Mouse (Mus musculus) hindbrain, embryonic 14.5 days (tissue): ENCODE results near the gene Tfr2. TPM values are rescaled to one million over a fixed set of nuclear protein-coding genes. Genes with fewer than 3 reads are reported as not detected.

Source experiments
- ATAC-seq: fragments of 200-750 bp; cut with Nextera tagmentation; 2 replicates; pipeline ENCODE4 v1.8.0; 2017; ENCODE audit warnings: moderate number of reproducible peaks, mild to moderate bottlenecking, moderate TSS enrichment, moderate library complexity; ENCODE audit not compliant: low FRiP score
- DNase-seq: peaks from one replicate; pipeline ENCODE4 v3.0.0-alpha.2; 2015; ENCODE audit warnings: low spot score
- H3K27ac ChIP-seq: fragments of 300-500 bp; sonication (generic); 2 replicates; pipeline ENCODE4 v1.5.1; 2014; ENCODE audit warnings: mild to moderate bottlenecking, moderate library complexity
- H3K27me3 ChIP-seq: fragments of 300-500 bp; sonication (generic); 2 replicates; pipeline ENCODE4 v1.6.1; 2014; ENCODE audit warnings: mild to moderate bottlenecking, low read length, mixed read lengths; ENCODE audit not compliant: control insufficient read depth, insufficient read depth
- H3K36me3 ChIP-seq: fragments of 300-500 bp; sonication (generic); replicated peaks from 2 replicates; pipeline ENCODE4 v1.6.1; 2014; ENCODE audit not compliant: control insufficient read depth, insufficient read depth
- H3K4me1 ChIP-seq: fragments of 300-500 bp; sonication (generic); replicated peaks from 2 replicates; pipeline ENCODE4 v1.6.1; 2014; ENCODE audit warnings: antibody characterized with exemption, low read length, mixed read lengths; ENCODE audit not compliant: control insufficient read depth, insufficient read depth
- H3K4me2 ChIP-seq: fragments of 300-500 bp; sonication (generic); replicated peaks from 2 replicates; pipeline ENCODE4 v1.6.1; 2014; ENCODE audit warnings: mild to moderate bottlenecking, moderate library complexity
- H3K4me3 ChIP-seq: fragments of 300-500 bp; sonication (generic); replicated peaks from 2 replicates; pipeline ENCODE4 v1.5.1; 2014; ENCODE audit warnings: mild to moderate bottlenecking, low read length
- H3K9ac ChIP-seq: fragments of 300-500 bp; sonication (generic); 2 replicates; pipeline ENCODE4 v1.6.1; 2014
- H3K9me3 ChIP-seq: fragments of 300-500 bp; sonication (generic); 2 replicates; pipeline ENCODE4 v1.6.1; 2016; ENCODE audit warnings: low read length; ENCODE audit not compliant: control insufficient read depth
- WGBS: fragments of 180-500 bp; shearing (Covaris S2); extraction: QIAGEN DNeasy Blood & Tissue Kit; methylation state at CpG from one replicate; pipeline ENCODE4 v1.1.7; 2014; 5-methylcytosine and 5-hydroxymethylcytosine counted together
- microRNA-seq: library from miRNA; unstranded; fragments of <30 nt; microRNA quantifications from one replicate; pipeline ENCODE4, GENCODE M21; 2016
- polyA plus RNA-seq: library from polyadenylated mRNA; unstranded; fragments of >200 nt; fragmentation: Nextera tagmentation; extraction: Ambion mirVana; gene quantifications from 2 replicates; pipeline ENCODE4 v1.2.1, GENCODE M21; 2014

Tfr2 gene
- polyA plus RNA-seq, 1 experiment from 2014 or later: 5.3 TPM

- no peaks in the 10 kb centered on the region for H3K9me3 ChIP-seq
- H3K36me3 ChIP-seq: peaks cover 28% of the 10 kb centered on the region
- H3K27me3 ChIP-seq: no peaks in the 10 kb centered on the region
- ATAC-seq: no peak
- peak overlapping the region; percentile 63; the same call in 1 of the 2 replicates for H3K4me2 ChIP-seq
- peaks cover 37% of the 10 kb centered on the region for H3K4me1 ChIP-seq
- no peak overlapping the region for H3K4me3 ChIP-seq
- peak overlapping the region; percentile 85; the same call in 1 of the 2 replicates for H3K9ac ChIP-seq
- no peak for DNase-seq
- WGBS: 66% methylated on average over 4 of the region's 4 CpGs
- peak overlapping the region; percentile 56; the same call in 1 of the 2 replicates for H3K27ac ChIP-seq
Measured at GRCm38 (mm10) chr5:137631591-137631990, 62.0 kb downstream of the Tfr2 start.

- ATAC-seq (no peak), DNase-seq (no peak)
- Histone ChIP-seq H3K4me1 (peaks cover 30% of the 10 kb centered on the region), H3K27ac (no peak overlapping the region), H3K27me3 (no peaks in the 10 kb centered on the region), H3K9ac (peak overlapping the region; percentile 14; the same call in 1 of the 2 replicates), H3K36me3 (peaks cover 48% of the 10 kb centered on the region), H3K9me3 (no peaks in the 10 kb centered on the region), H3K4me3 (no peak overlapping the region), H3K4me2 (no peak overlapping the region)
- WGBS: 72% methylated on average over 12 of the region's 12 CpGs
Measured at GRCm38 (mm10) chr5:137633397-137634084, 63.9 kb downstream of the Tfr2 start.

Small RNA genes lying within 50 kb of the gene (microRNA-seq; reads per million reads assigned to microRNA genes)
- 1.5 reads per million for gene Mir6418

Other genes with a start within 250 kb of the Tfr2 start
- 14.9 and 17.6 TPM in 2 replicates for gene Slc12a9, start 236.2 kb upstream of the Tfr2 start, polyA plus RNA-seq
- 8.7 and 9.0 TPM in 2 replicates for gene Ephb4, start 219.7 kb upstream of the Tfr2 start, polyA plus RNA-seq
- gene Zan, start 92.8 kb upstream of the Tfr2 start, polyA plus RNA-seq: 0.14 and 0.17 TPM in 2 replicates
- 78.4 and 87.3 TPM in 2 replicates for gene Pop7, start 67.3 kb upstream of the Tfr2 start, polyA plus RNA-seq
- gene Gigyf1, start 51.3 kb upstream of the Tfr2 start, polyA plus RNA-seq: 14.2 and 16.0 TPM in 2 replicates
- gene Epo, start 36.6 kb upstream of the Tfr2 start, polyA plus RNA-seq: not detected in 2 replicates
- gene Gnb2, start 36.3 kb upstream of the Tfr2 start, polyA plus RNA-seq: 593 and 621 TPM in 2 replicates
- gene Actl6b, start 16.3 kb upstream of the Tfr2 start, polyA plus RNA-seq: 195 and 204 TPM in 2 replicates
- 81.7 and 85.4 TPM in 2 replicates for gene Mospd3, start 31.2 kb downstream of the Tfr2 start, polyA plus RNA-seq
- 23.9 and 28.5 TPM in 2 replicates for gene Pcolce, start 43.9 kb downstream of the Tfr2 start, polyA plus RNA-seq
- gene Fbxo24, start 59.2 kb downstream of the Tfr2 start, polyA plus RNA-seq: 0.12 TPM in 1 of 2 replicates, not detected in the other
- 19.0 and 23.4 TPM in 2 replicates for gene Lrch4, start 59.3 kb downstream of the Tfr2 start, polyA plus RNA-seq
- gene Gm20605, start 59.3 kb downstream of the Tfr2 start, polyA plus RNA-seq: 5.3 and 6.5 TPM in 2 replicates
- gene Sap25, start 71.5 kb downstream of the Tfr2 start, polyA plus RNA-seq: 4.9 and 5.8 TPM in 2 replicates
- gene Irs3, start 75.9 kb downstream of the Tfr2 start, polyA plus RNA-seq: 0.15 TPM in 1 of 2 replicates, not detected in the other
- 11.8 and 12.2 TPM in 2 replicates for gene Agfg2, start 114.9 kb downstream of the Tfr2 start, polyA plus RNA-seq
- gene Nyap1, start 171.8 kb downstream of the Tfr2 start, polyA plus RNA-seq: 14.2 and 18.8 TPM in 2 replicates
- 67.6 and 72.8 TPM in 2 replicates for gene Tsc22d4, start 175.9 kb downstream of the Tfr2 start, polyA plus RNA-seq
- gene Ppp1r35, start 209.0 kb downstream of the Tfr2 start, polyA plus RNA-seq: 51.1 and 58.7 TPM in 2 replicates
- 11.0 and 11.7 TPM in 2 replicates for gene Mepce, start 217.8 kb downstream of the Tfr2 start, polyA plus RNA-seq
- 7.9 and 8.3 TPM in 2 replicates for gene Zcwpw1, start 218.0 kb downstream of the Tfr2 start, polyA plus RNA-seq